Mouse (Mus musculus) natural killer cell, adult 2 months (primary cell): Measurements from ENCODE around the gene Lrriq4.
"Not testable (repeated sequence)": the region's sequence is repeated elsewhere in the genome, so short reads cannot be mapped to it uniquely, and the experiment has no call there.

Source experiments
- DNase-seq, 2 experiments: peaks; one replicate each; pipeline ENCODE4 v3.0.0; 2022; ENCODE audit warnings: low spot score in 2 of 2

The Lrriq4 gene

DNA sequence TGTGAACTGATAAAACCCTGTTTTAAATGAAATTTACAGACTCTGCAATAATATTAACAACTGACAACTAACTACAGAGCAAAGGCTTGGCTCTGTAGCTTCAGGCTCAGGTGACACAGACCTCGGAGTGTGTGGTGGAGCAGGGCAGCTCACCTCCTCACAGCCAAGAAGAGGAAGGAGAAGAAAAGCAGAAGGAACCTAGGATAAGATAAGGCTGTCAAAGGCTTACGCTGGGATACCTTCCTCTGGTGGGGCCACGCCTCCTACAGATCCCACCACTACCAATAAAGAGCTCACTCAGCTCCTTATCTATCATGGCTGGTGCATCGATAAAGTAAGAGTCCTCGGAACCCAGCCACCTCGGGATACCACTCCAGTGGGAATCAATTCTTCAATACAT lies 38.9 kb downstream of the Lrriq4 start:
- no peak for DNase-seq

DNA sequence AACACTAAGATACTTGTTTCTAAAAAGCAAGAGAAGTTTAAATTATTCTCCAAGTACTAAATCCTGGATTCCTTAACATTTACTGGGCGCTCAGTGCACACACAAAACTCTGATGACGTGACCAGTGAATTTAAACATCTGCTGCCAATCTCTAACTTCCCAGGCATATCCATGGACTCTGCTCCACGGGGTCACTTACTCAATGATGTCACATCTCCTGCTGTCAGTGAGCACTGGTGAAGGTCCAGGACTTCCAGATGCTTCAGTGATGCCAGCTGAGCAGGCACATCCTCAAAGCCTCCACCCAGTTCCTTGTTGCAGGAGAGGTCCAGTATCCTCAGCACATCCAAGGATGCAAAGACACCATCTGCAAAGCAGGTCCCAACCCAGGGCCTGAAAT lies 42.9 kb downstream of the Lrriq4 start:
- no peak for DNase-seq

DNA sequence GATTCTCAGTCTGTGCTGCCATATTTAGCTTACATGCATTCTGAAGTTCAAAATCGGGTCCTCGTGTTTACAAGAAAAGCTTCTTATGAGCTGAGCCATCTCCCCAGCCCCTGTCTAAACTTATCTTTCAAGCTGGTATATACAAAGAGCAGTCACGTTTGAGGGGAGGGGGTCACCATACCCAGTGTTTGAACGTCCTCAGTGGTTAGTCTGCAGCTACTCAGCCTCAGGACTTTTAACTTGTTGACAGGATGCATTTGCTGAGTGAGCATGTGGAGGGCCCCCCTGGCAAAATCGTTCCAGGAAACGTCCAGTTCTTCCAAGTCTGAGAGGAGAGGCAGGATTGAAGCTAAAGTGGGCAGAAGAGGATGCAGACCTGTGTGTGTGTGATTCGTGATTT lies 46.7 kb downstream of the Lrriq4 start:
- no peak for DNase-seq

DNA sequence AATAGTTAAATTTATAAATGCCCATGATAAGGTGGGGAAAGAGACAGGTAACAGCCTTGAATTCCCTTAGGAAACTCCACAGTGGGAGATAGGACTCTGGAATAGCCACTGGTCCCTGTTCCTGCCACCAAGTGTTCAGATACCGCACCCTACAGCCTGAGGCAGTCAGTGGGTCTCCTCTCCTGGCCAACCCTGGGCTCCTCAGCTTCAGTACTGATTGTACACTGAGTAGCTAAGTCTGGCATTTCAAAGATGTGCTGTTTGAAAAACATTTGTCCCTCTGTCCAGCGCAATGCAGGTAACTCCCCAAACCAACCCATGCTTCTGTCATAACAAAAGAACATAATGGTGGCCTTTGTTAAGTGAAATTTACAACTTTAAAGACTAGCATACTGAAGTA lies 51.4 kb downstream of the Lrriq4 start:
- no peak for DNase-seq

DNA sequence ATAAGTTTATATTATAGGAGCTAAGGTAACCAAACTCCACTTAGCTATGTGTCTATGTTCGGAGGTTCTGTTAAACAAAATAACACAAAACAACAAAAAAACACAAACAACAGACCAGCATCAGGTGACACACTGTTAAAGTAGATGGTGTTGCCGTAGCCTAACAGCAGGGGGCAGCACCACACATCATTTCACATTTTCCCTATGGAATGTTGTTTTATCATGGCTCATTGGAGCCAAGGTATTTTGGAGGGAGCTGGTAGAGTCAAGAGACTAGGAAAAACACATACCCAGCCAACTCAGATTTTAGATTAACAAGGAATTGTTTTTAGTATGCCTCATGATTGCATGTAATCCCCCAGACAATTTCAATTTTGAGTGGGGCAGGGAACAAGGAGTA lies 52.0 kb downstream of the Lrriq4 start:
- no peak for DNase-seq

DNA sequence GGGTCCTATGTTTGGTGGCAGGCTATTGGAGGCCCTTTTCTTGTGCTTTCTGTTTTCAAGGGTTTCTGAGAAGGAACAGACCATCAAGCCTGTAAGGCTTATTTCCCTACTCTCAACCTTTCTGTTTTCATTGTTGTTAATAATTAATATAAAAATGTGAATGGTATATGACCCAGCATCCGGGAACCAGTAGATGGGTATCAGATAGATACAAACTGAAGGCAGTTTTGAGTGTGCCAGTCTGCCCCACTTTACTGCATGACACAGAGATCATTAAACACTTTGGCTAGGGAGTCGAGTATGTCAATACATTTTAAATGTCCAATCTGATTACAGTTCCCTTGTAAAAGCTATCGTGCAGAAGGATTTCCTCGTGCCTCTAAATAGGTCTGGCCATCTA lies 53.6 kb downstream of the Lrriq4 start:
- DNase-seq = no peak

DNA sequence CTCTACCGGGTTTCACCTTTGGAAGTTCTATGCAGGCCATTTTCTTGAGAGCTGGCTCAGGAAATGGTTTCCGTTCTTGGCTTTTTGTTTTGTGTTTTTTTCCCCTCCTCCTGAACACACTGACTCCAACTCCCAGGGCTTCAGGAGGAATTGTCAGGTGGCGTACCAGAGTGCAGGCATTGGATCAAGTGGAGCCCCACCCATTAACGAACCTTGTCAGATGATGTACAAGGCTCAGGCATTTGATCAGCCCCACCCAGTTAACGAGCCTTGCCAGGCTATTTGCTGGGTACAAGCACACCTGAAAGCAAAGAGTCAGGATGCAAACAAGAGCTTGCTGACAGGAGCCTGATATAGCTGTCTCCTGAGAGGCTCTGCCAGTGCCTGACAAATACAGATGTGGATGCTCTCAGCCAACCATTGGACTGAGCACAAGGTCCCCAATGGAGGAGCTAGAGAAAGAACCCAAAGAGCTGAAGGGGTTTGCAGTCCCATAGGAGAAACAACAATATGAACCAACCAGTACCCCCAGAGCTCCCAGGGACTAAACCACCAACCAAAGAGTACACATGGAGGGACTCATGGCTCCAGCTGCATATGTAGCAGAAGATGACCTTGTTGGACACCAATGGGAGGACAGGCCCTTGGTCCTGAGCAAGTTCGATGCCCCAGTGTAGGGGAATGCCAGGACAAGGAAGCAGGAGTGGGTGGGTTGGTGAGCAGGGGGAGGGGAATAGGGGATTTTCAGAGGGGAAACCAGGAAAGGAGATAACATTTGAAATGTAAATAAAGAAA lies 55.6 kb downstream of the Lrriq4 start, which contains the start of gene Lrrc31:
TSS of gene Lrrc31 (minus strand) at position 133 of the 795 bp plus-strand sequence.
- DNase-seq = not testable (repeated sequence)

DNA sequence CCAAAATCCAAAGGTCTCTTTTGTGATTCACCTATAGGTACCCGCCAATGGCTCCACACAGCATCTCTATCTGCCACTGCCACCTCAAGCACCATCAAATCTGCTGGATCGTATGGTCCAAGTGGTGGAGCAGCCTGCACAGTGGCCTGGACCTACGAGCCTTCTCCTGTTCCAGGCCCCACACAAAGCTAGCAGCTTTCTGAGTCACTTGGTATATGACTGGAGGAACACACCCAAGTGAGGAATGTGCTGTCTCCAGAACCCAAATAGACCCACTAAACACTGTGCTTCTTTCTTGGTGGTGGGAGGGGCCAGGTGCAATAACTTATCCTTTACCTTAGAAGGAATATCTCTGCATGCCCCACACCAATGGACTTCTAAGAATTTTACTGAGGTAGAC lies 61.7 kb downstream of the Lrriq4 start:
- DNase-seq = no peak

DNA sequence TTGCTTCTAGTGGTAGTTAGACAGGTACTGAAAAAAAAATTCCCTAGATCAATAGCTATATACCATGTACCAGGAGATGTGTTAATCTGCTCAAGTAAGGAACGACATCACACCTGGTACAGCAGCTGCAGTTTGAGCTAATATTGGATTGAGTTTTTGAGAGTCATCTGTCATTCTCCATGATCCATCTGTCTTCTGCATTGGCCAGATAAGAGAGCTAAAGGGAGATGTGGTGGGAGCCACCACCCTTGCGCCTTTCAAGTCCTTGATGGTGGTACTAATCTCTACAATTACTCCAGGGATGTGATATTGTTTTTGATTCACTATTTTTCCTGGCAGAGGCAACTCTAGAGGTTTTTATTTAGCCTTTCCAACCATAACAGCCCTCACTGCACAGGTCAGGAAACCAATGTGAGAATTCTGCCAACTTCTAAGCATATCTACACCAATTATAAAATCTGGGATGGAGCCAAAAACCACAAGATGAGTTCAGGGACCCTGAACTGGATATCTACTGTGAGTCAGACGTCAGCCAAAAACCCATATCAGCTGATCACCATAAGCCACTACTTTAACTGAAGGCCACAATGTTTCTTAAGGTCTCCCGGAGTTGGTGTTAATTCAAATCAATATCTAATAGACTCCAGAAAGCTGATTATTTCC lies 62.4 kb downstream of the Lrriq4 start:
- DNase-seq = no peak

DNA sequence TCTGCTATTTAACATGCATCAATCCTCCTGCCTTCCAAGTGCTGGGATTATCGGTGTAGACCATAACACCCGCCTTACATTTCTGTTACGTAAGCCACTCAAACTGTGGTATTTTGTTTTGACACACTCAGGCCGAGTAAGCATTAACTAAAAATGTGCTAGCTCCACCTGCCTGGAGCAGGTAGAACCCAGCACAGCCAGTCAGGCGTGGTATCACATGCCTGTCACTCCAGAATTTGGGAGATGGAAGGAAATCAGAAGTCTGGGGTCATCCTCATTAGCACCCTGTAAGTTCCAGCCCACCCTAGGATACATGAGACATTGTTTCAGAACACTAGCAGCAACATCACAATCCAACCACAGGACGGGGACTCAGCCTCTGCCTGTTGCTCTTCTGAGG lies 65.9 kb downstream of the Lrriq4 start:
- DNase-seq = no peak

DNA sequence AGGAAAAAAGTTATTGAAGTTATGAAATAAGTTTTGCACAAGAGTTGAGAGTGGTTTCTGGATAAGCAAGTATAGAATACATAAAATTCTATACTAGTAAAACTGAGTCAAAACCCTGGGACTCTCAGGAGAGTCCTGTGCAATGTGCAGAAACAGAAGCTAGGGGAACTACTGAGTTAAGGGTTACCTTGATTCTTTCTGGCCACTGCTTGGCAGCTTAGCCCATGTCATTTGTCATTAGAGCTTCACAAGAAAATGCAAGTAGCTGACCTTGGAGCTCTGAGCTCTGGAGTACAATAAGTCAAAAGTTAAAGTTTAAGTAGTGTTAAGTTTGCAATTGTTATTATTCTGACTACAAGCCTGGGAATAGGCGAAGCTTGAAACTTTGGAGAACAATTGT lies 69.0 kb downstream of the Lrriq4 start:
- no peak for DNase-seq

DNA sequence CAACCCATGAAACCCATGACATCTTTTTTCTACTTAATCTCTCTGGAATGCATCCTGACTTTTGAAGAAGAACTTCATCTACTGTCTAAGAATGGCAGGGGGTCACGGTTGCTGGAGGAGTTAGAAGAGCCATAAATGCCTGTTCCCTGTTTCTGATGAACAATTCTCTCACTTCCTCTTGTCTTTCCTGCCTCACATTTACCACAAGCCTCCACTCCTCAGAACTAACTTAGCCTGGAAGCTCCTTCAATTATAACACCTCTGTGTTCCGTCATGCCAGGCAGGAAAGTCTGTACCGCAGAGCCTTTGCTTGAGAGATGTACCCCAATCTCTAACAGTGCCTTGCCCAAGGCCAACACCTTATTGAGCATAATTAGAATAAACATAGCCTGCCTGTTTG lies 74.3 kb downstream of the Lrriq4 start:
- DNase-seq = no peak
